Comparison of ENCODE assay signal across 8 mouse cellular contexts in genomic region chr11:32226124-32226871, GRCm38 (mm10). TPM values are rescaled to one million over a fixed set of nuclear protein-coding genes. Genes with fewer than 3 reads are reported as not detected.
DNase-seq lines count a peak whose midpoint lies in the region; ATAC-seq and TF ChIP-seq lines count a peak whose summit lies in the region.

Mpg (plus strand) TSS chr11:32226505.

- intact Hi-C loops in left cerebral cortex, adult 2 months (cut with DNase I): no loop called here

- H3K36me3 ChIP-seq in hindbrain, embryonic 14.5 days (replicated peaks; ENCODE audit: control insufficient read depth, insufficient read depth): peaks cover 22% of the 10 kb centered on the region

- peak within 1 kb of the TSS; percentile 78 for H3K4me2 ChIP-seq in hindbrain, embryonic 14.5 days (replicated peaks)

- peak within 1 kb of the TSS; percentile 82 for H3K27ac ChIP-seq in hindbrain, embryonic 14.5 days
- peak within 1 kb of the TSS; percentile 93 for H3K27ac ChIP-seq in left cerebral cortex, adult 2 months

- WGBS in hindbrain, embryonic 14.5 days: 4% methylated on average over 47 of the region's 47 CpGs

- H3K9ac ChIP-seq in hindbrain, embryonic 14.5 days: peak within 1 kb of the TSS; percentile 88

- H3K4me3 ChIP-seq in hindbrain, embryonic 14.5 days (replicated peaks; ENCODE audit: low read length): peak within 1 kb of the TSS; percentile 74
- H3K4me3 ChIP-seq in left cerebral cortex, adult 2 months: peak within 1 kb of the TSS; percentile 81

- H3K4me1 ChIP-seq in hindbrain, embryonic 14.5 days (replicated peaks; ENCODE audit: control insufficient read depth, insufficient read depth, low read length): peaks cover 26% of the 10 kb centered on the region

- peaks cover 22% of the 10 kb centered on the region for H3K27me3 ChIP-seq in hindbrain, embryonic 14.5 days (ENCODE audit: control insufficient read depth, insufficient read depth, low read length)

- ATAC-seq in hindbrain, embryonic 14.5 days (ENCODE audit: low FRiP score): peak; percentile 85
- ATAC-seq in megakaryocyte, adult 5-6 weeks (ENCODE audit: poor library complexity, severe bottlenecking): peak; percentile 87

- no peaks in the 10 kb centered on the region for H3K9me3 ChIP-seq in hindbrain, embryonic 14.5 days (ENCODE audit: control insufficient read depth, low read length)

- peak; percentile 82 for DNase-seq in WW6 (ENCODE audit: low read depth, low spot score)
- peak; percentile 90 to 94 for DNase-seq in cerebellum, postnatal 25 days
- DNase-seq in frontal cortex, postnatal 36 days (ENCODE audit: low spot score in 2 of 2): peak; percentile 86 to 88
- peak; percentile 83 for DNase-seq in hindbrain, embryonic 14.5 days (ENCODE audit: low spot score)
- DNase-seq in left cerebral cortex, adult 2 months (ENCODE audit: extremely low spot score in 1 of 2, low spot score in 2 of 2): peak; percentile 87 to 88
- DNase-seq in right cerebral cortex, adult 18-20 months: peak; percentile 93
- peak; percentile 92 for DNase-seq in urinary bladder, postnatal 14 days (ENCODE audit: low spot score)

- peak; percentile 42 for TF ChIP-seq CTCF in left cerebral cortex, adult 2 months (IDR thresholded peaks at IDR 0.05)

RNA-seq across cellular contexts. Expression of gene Mpg, which starts in this region (rescaled TPM):
- polyA plus RNA-seq in hindbrain, embryonic 14.5 days (2014; fragmentation: Nextera tagmentation; extraction: Ambion mirVana): 29.7 and 37.5 TPM in 2 replicates
- 10 to 100 TPM; 17.5 to 19.1 TPM for total RNA-seq in left cerebral cortex, adult 2 months (2021)
- 9.8 and 12.1 TPM in 2 replicates for total RNA-seq in megakaryocyte, adult 5-6 weeks (2015)
- 6.8 and 9.9 TPM in 2 replicates for total RNA-seq in megakaryocyte, adult 5-6 weeks (2017)

Comparison
In these comparisons a context has a peak if more than half of its experiments do, and no peak if none do; other contexts are left out.
1. Peak in every context shown above with its lines: DNase-seq, ATAC-seq, H3K4me3 ChIP-seq and H3K27ac ChIP-seq.